9 mouse cellular contexts compared by ENCODE assay signal in genomic region chr8:111418601-111419000, GRCm38 (mm10). TPM values are rescaled to one million over a fixed set of nuclear protein-coding genes. Genes with fewer than 3 reads are reported as not detected.
DNase-seq lines count a peak whose midpoint lies in the region; ATAC-seq lines count a peak whose summit lies in the region.
"Had no signal": no experiment of that assay in that cellular context is flagged by ENCODE, and none has a peak within 500 bp of the region (broad histone marks: within the 10 kb centered on the region; RNA-seq: fewer than 3 reads in every experiment).

No protein-coding gene starts in this region.

- 0 out of 2 replicates have a peak, but pooled peaks have one; percentile 47 for ATAC-seq in frontal cortex, adult (ENCODE audit: low TSS enrichment)
- ATAC-seq in midbrain, embryonic 11.5 days (ENCODE audit: low FRiP score) = no peak
- no peak for ATAC-seq in midbrain, embryonic 16.5 days
- ATAC-seq in granulocyte monocyte progenitor cell, adult 5-6 weeks (replicated peaks; ENCODE audit: poor library complexity, severe bottlenecking) = peak; percentile 73
- ATAC-seq in megakaryocyte progenitor cell, adult 5-6 weeks (replicated peaks; ENCODE audit: poor library complexity) = peak; percentile 90

- H3K9me3 ChIP-seq in midbrain, embryonic 11.5 days (ENCODE audit: control insufficient read depth, low read length) = no peaks in the 10 kb centered on the region
- no peaks in the 10 kb centered on the region for H3K9me3 ChIP-seq in midbrain, embryonic 16.5 days (replicated peaks; ENCODE audit: control insufficient read depth, low read length, poor library complexity, severe bottlenecking)
- H3K9me3 ChIP-seq: neural tube, embryonic 13.5 days had no signal

- no peaks in the 10 kb centered on the region for H3K4me1 ChIP-seq in midbrain, embryonic 11.5 days (ENCODE audit: control insufficient read depth, insufficient read depth, low read length)
- H3K4me1 ChIP-seq in midbrain, embryonic 16.5 days (ENCODE audit: control insufficient read depth, insufficient read depth, low read length) = no peaks in the 10 kb centered on the region
- H3K4me1 ChIP-seq: neural tube, embryonic 13.5 days had no signal

- H3K27me3 ChIP-seq in midbrain, embryonic 11.5 days (ENCODE audit: control insufficient read depth, insufficient read depth, low read length) = no peaks in the 10 kb centered on the region
- H3K27me3 ChIP-seq in midbrain, embryonic 16.5 days (ENCODE audit: control insufficient read depth, insufficient read depth, low read depth, low read length) = no peaks in the 10 kb centered on the region
- H3K27me3 ChIP-seq: neural tube, embryonic 13.5 days had no signal

- H3K4me3 ChIP-seq in midbrain, embryonic 11.5 days (ENCODE audit: low read depth, low read length) = no peak overlapping the region
- no peak overlapping the region for H3K4me3 ChIP-seq in midbrain, embryonic 16.5 days (ENCODE audit: low read depth, low read length)
- H3K4me3 ChIP-seq: neural tube, embryonic 13.5 days had no signal

- no peak for DNase-seq in frontal cortex, postnatal 25 days (ENCODE audit: low spot score in 2 of 2)
- peak; percentile 86 for DNase-seq in midbrain, embryonic 11.5 days (ENCODE audit: low spot score, missing footprints)
- DNase-seq in adrenal gland, postnatal 36 days = peak; percentile 38 to 43
- DNase-seq in urinary bladder, adult 2 months (ENCODE audit: low spot score) = no peak

- H3K4me2 ChIP-seq in midbrain, embryonic 11.5 days = no peak overlapping the region
- no peak overlapping the region for H3K4me2 ChIP-seq in midbrain, embryonic 16.5 days (ENCODE audit: low read length)
- H3K4me2 ChIP-seq: neural tube, embryonic 13.5 days had no signal

- H3K9ac ChIP-seq in midbrain, embryonic 11.5 days (ENCODE audit: low read length) = no peak overlapping the region
- H3K9ac ChIP-seq in midbrain, embryonic 16.5 days (ENCODE audit: low read depth, low read length) = no peak overlapping the region
- H3K9ac ChIP-seq: neural tube, embryonic 13.5 days had no signal

- no peak overlapping the region for H3K27ac ChIP-seq in midbrain, embryonic 11.5 days (ENCODE audit: low read depth, low read length)
- H3K27ac ChIP-seq in midbrain, embryonic 16.5 days (ENCODE audit: low read length) = no peak overlapping the region
- H3K27ac ChIP-seq: neural tube, embryonic 13.5 days had no signal

- H3K36me3 ChIP-seq in midbrain, embryonic 11.5 days (ENCODE audit: control insufficient read depth, insufficient read depth, low read length) = no peaks in the 10 kb centered on the region
- H3K36me3 ChIP-seq in midbrain, embryonic 16.5 days (ENCODE audit: control insufficient read depth, insufficient read depth, low read length) = no peaks in the 10 kb centered on the region
- H3K36me3 ChIP-seq: neural tube, embryonic 13.5 days had no signal

- 29% methylated on average over 9 of the region's 9 CpGs for WGBS in midbrain, embryonic 11.5 days
- 31% methylated on average over 9 of the region's 9 CpGs for WGBS in midbrain, embryonic 16.5 days

RNA-seq across cellular contexts. Expression of gene Fa2h, which starts 25.0 kb away (rescaled TPM):
- not detected in 2 replicates for polyA plus RNA-seq in midbrain, embryonic 11.5 days (2014; fragmentation: Nextera tagmentation; extraction: Ambion mirVana)
- 0.28 TPM in 1 of 2 replicates, not detected in the other for polyA plus RNA-seq in midbrain, embryonic 16.5 days (2015; fragmentation: Nextera tagmentation; extraction: Ambion mirVana)
- total RNA-seq in adrenal gland, postnatal 36 days (2021) = 1 to 10 TPM in 1 of 2 experiments, not detected in 1; 3.1 TPM
- not detected in 2 replicates for total RNA-seq in granulocyte monocyte progenitor cell, adult 5-6 weeks (2014; fragmentation: Nextera tagmentation)
- not detected in 2 replicates for total RNA-seq in granulocyte monocyte progenitor cell, adult 5-6 weeks (2017)
- not detected in 2 replicates for total RNA-seq in megakaryocyte progenitor cell, adult 5-6 weeks (2015)
- not detected in 2 replicates for total RNA-seq in megakaryocyte progenitor cell, adult 5-6 weeks (2017)
- polyA plus RNA-seq in urinary bladder, adult 2 months (2012; rRNA removed) = 38.4 and 47.1 TPM in 2 replicates

Comparison
In these comparisons a context has a peak if more than half of its experiments do, and no peak if none do; other contexts are left out.
1. ATAC-seq: peak in frontal cortex, adult (single experiment), granulocyte monocyte progenitor cell, adult 5-6 weeks (single experiment) and megakaryocyte progenitor cell, adult 5-6 weeks (single experiment); none in midbrain, embryonic 11.5 days (single experiment) and midbrain, embryonic 16.5 days (single experiment).
2. DNase-seq: peak in midbrain, embryonic 11.5 days (single experiment) and adrenal gland, postnatal 36 days (2 of 2); none in frontal cortex, postnatal 25 days (0 of 2) and urinary bladder, adult 2 months (single experiment).